Mouse (Mus musculus) small intestine, adult 2 months (tissue): ENCODE results near the gene Slc25a53. TPM values are rescaled to one million over a fixed set of nuclear protein-coding genes. Genes with fewer than 3 reads are reported as not detected.

Experiments
- H3K27ac ChIP-seq: fragments of 200-500 bp; 2 replicates; pipeline ENCODE4 v1.5.1; 2012; ENCODE audit warnings: low read depth, low read length, control low read depth, inconsistent platforms; ENCODE audit not compliant: insufficient read depth
- H3K27me3 ChIP-seq: fragments of 200-500 bp; 2 replicates; pipeline ENCODE4 v1.6.1; 2012; ENCODE audit warnings: mild to moderate bottlenecking, moderate library complexity, low read length, inconsistent platforms; ENCODE audit not compliant: control insufficient read depth, insufficient read depth
- H3K36me3 ChIP-seq: fragments of 200-500 bp; 2 replicates; pipeline ENCODE4 v1.6.1; 2012; ENCODE audit warnings: mild to moderate bottlenecking, low read length, control low read depth, inconsistent platforms; ENCODE audit not compliant: control insufficient read depth, insufficient read depth
- H3K4me1 ChIP-seq: fragments of 200-500 bp; 2 replicates; pipeline ENCODE4 v1.6.1; 2012; ENCODE audit warnings: low read length, inconsistent platforms, mixed read lengths; ENCODE audit not compliant: control insufficient read depth, insufficient read depth, insufficient read length
- H3K4me3 ChIP-seq: fragments of 200-500 bp; 2 replicates; pipeline ENCODE4 v1.5.1; 2012; ENCODE audit warnings: low read depth, mild to moderate bottlenecking, control low read depth, inconsistent platforms, low read length, moderate library complexity
- CTCF ChIP-seq: fragments of 200-500 bp; IDR thresholded peaks from 2 replicates; pipeline ENCODE4 v1.5.1; 2012; ENCODE audit warnings: low read depth, mild to moderate bottlenecking, control low read depth, inconsistent platforms, low read length, moderate library complexity, mixed read lengths; ENCODE audit not compliant: insufficient replicate concordance, insufficient read length; ENCODE audit errors: extremely low read depth
- POLR2A ChIP-seq: fragments of 200-500 bp; IDR thresholded peaks from 2 replicates; pipeline ENCODE4 v1.6.1; 2012; ENCODE audit warnings: low read depth, mild to moderate bottlenecking, control low read depth, inconsistent platforms, low read length, moderate library complexity
- WGBS: fragments of 180-500 bp; shearing (Covaris S2); methylation state at CpG from one replicate; pipeline ENCODE4 v1.1.7; 2018; 5-methylcytosine and 5-hydroxymethylcytosine counted together
- polyA plus RNA-seq: library from polyadenylated mRNA; depleted of rRNA; stranded (reverse); fragments of >200 nt; gene quantifications from 2 replicates; pipeline ENCODE4 v1.2.3, GENCODE M21; 2012

Gene Slc25a53
- polyA plus RNA-seq, 1 experiment, result 1.9 TPM

GRCm38 (mm10) chrX:137031726-137032125 lies 6.4 kb downstream of the Slc25a53 start:
- TF ChIP-seq CTCF (no peak), POLR2A (no peak)
- no peak overlapping the region for H3K4me3 ChIP-seq
- no peaks in the 10 kb centered on the region for H3K36me3 ChIP-seq
- no peak overlapping the region for H3K27ac ChIP-seq
- no peaks in the 10 kb centered on the region for H3K27me3 ChIP-seq
- WGBS, result 87% methylated on average over 5 of the region's 5 CpGs
- H3K4me1 ChIP-seq, result no peaks in the 10 kb centered on the region

- TF ChIP-seq CTCF, result no peak
- TF ChIP-seq POLR2A, result no peak
- Histone ChIP-seq H3K4me3 (no peak overlapping the region), H3K27me3 (no peaks in the 10 kb centered on the region), H3K4me1 (no peaks in the 10 kb centered on the region), H3K27ac (no peak overlapping the region), H3K36me3 (no peaks in the 10 kb centered on the region)
- 52% methylated on average over 8 of the region's 8 CpGs for WGBS
Measured at GRCm38 (mm10) chrX:137030916-137031315, 7.2 kb downstream of the Slc25a53 start.

- H3K4me1 ChIP-seq, result no peaks in the 10 kb centered on the region
- H3K27me3 ChIP-seq, result no peaks in the 10 kb centered on the region
- H3K27ac ChIP-seq, result no peak overlapping the region
- 10% methylated on average over 1 of the region's 1 CpGs for WGBS
- 0 out of 2 replicates have a peak, but pooled peaks cover 2% of the 10 kb centered on the region for H3K36me3 ChIP-seq
- H3K4me3 ChIP-seq, result no peak overlapping the region
- TF ChIP-seq CTCF (no peak), POLR2A (no peak)
Measured at GRCm38 (mm10) chrX:137019310-137019709, 18.8 kb downstream of the Slc25a53 start.

- Histone ChIP-seq H3K4me1 (no peaks in the 10 kb centered on the region), H3K4me3 (no peak overlapping the region), H3K27ac (no peak overlapping the region), H3K27me3 (no peaks in the 10 kb centered on the region), H3K36me3 (0 out of 2 replicates have a peak, but pooled peaks cover 2% of the 10 kb centered on the region)
- 71% methylated on average over 1 of the region's 1 CpGs for WGBS
- no peak for TF ChIP-seq POLR2A
- TF ChIP-seq CTCF, result no peak
Measured at GRCm38 (mm10) chrX:137017668-137018067, 20.4 kb downstream of the Slc25a53 start.

GRCm38 (mm10) chrX:137015099-137015709 lies 22.9 kb downstream of the Slc25a53 start:
- no peaks in the 10 kb centered on the region for H3K27me3 ChIP-seq
- no peak overlapping the region for H3K4me3 ChIP-seq
- no peaks in the 10 kb centered on the region for H3K4me1 ChIP-seq
- TF ChIP-seq POLR2A (no peak), CTCF (peak; percentile 7; the same call in 1 of the 2 replicates)
- no peak overlapping the region for H3K27ac ChIP-seq
- 0 out of 2 replicates have a peak, but pooled peaks cover 2% of the 10 kb centered on the region for H3K36me3 ChIP-seq
- WGBS, result 52% methylated on average over 6 of the region's 6 CpGs

GRCm38 (mm10) chrX:136996256-136996655 lies 41.8 kb downstream of the Slc25a53 start:
- WGBS, result 73% methylated on average over 2 of the region's 2 CpGs
- H3K36me3 ChIP-seq, result no peaks in the 10 kb centered on the region

GRCm38 (mm10) chrX:136993641-136994040 lies 44.5 kb downstream of the Slc25a53 start:
- TF ChIP-seq POLR2A (no peak), CTCF (no peak)
- no peaks in the 10 kb centered on the region for H3K36me3 ChIP-seq
- peak overlapping the region; percentile 8; the same call in 1 of the 2 replicates for H3K4me3 ChIP-seq
- no peaks in the 10 kb centered on the region; the same call in 1 of the 2 replicates for H3K27me3 ChIP-seq
- no peaks in the 10 kb centered on the region; the same call in 1 of the 2 replicates for H3K4me1 ChIP-seq
- 52% methylated on average over 14 of the region's 14 CpGs for WGBS
- no peak overlapping the region for H3K27ac ChIP-seq

More at GRCm38 (mm10) chrX:136996256-136996655, 41.8 kb downstream of the Slc25a53 start:
- H3K4me3 ChIP-seq, result no peak overlapping the region
- no peaks in the 10 kb centered on the region; the same call in 1 of the 2 replicates for H3K27me3 ChIP-seq
- TF ChIP-seq CTCF (no peak), POLR2A (no peak)
- no peaks in the 10 kb centered on the region; the same call in 1 of the 2 replicates for H3K4me1 ChIP-seq
- H3K27ac ChIP-seq, result no peak overlapping the region
